Mouse (Mus musculus): ENCODE measurements around the gene Cxcr6. TPM values are rescaled to one million over a fixed set of nuclear protein-coding genes. Genes with fewer than 3 reads are reported as not detected.

Gene Cxcr6
- polyA plus RNA-seq, 1 experiment from 2014 or later = 0.16 TPM

DNA sequence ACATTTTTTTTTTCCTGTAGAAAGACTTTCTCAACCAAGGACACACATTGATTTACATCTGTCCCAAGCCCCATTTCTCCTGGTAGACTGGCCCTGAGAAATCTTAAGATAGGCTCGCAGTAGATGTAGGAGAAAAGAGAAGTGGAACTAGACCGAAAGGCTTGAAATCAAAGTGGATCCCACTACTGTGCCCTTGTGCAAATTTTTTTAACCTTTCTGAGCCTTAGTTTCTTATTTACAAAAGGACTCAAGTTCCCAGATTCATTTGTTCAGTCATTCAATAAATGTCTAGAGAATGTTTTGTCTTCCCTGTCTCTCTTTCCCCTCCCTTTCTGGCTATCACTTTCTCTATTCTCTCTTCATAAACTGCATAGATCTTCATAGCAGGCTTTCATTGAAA, 50.6 kb downstream of the Cxcr6 start:
- DNase-seq (ENCODE audit: low spot score, missing footprints) (no peak), ATAC-seq (ENCODE audit: low FRiP score) (no peak)
- Histone ChIP-seq H3K9ac (ENCODE audit: low read length) (no peak overlapping the region), H3K4me1 (ENCODE audit: control insufficient read depth, insufficient read depth, low read length) (peaks cover 3% of the 10 kb centered on the region; the same call in 1 of the 2 replicates), H3K4me2 (no peak overlapping the region), H3K36me3 (ENCODE audit: control insufficient read depth, insufficient read depth, low read length) (no peaks in the 10 kb centered on the region), H3K9me3 (ENCODE audit: control insufficient read depth, low read length) (no peaks in the 10 kb centered on the region), H3K27ac (ENCODE audit: low read depth, low read length) (no peak overlapping the region), H3K4me3 (ENCODE audit: low read depth, low read length) (no peak overlapping the region), H3K27me3 (ENCODE audit: control insufficient read depth, insufficient read depth, low read length) (no peaks in the 10 kb centered on the region)
- WGBS = 89% methylated on average over 2 of the region's 2 CpGs

Other genes with a start within 250 kb of the Cxcr6 start
- 0.11 and 0.22 TPM in 2 replicates for gene Slc6a20b, start 173.9 kb upstream of the Cxcr6 start, polyA plus RNA-seq (2014; fragmentation: Nextera tagmentation; extraction: Ambion mirVana)
- 0.22 and 0.34 TPM in 2 replicates for gene Ccr9, start 128.0 kb upstream of the Cxcr6 start, polyA plus RNA-seq (2014; fragmentation: Nextera tagmentation; extraction: Ambion mirVana)
- 2.6 and 3.6 TPM in 2 replicates for gene Slc6a20a, start 127.6 kb upstream of the Cxcr6 start, polyA plus RNA-seq (2014; fragmentation: Nextera tagmentation; extraction: Ambion mirVana)
- gene Lztfl1, start 88.8 kb upstream of the Cxcr6 start, polyA plus RNA-seq (2014; fragmentation: Nextera tagmentation; extraction: Ambion mirVana) = 50.6 and 58.4 TPM in 2 replicates
- 6.7 and 7.8 TPM in 2 replicates for gene Fyco1, start 45.4 kb downstream of the Cxcr6 start, polyA plus RNA-seq (2014; fragmentation: Nextera tagmentation; extraction: Ambion mirVana)
- gene Xcr1, start 55.6 kb downstream of the Cxcr6 start, polyA plus RNA-seq (2014; fragmentation: Nextera tagmentation; extraction: Ambion mirVana) = not detected in 2 replicates
- 1.4 and 2.0 TPM in 2 replicates for gene Ccr1, start 162.2 kb downstream of the Cxcr6 start, polyA plus RNA-seq (2014; fragmentation: Nextera tagmentation; extraction: Ambion mirVana)
- not detected in 2 replicates for gene Ccr1l1, start 171.9 kb downstream of the Cxcr6 start, polyA plus RNA-seq (2014; fragmentation: Nextera tagmentation; extraction: Ambion mirVana)
- gene Ccr3, start 215.5 kb downstream of the Cxcr6 start, polyA plus RNA-seq (2014; fragmentation: Nextera tagmentation; extraction: Ambion mirVana) = not detected in 2 replicates

Measured in midbrain, embryonic 11.5 days (tissue).